In the genomic region with DNA sequence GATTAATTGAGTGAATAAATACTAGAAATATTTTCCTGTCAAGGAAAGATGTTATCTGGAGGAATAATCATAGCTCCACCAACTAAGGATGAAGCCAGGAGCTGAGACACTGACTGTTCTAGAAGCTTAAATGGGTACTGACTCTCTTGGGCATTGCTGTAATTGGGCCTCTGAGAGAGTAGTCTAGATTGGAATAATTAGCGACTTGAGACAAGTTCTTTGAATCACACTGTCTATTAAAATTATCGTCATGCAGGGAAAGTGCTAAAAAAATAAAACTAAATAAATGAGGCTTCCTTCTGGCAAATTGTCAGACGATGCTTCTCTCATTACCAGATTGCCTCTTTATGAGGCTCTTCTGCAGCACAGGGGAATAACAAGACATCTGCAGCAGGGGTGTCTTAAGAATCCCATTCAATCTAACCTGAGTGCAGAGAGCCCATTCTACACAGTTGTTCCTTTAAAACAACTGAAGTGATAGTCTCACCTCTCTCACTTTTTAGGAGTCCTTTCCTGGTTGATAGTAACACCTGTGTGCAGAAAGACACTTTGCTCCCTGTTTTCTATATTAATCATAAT, we compare ENCODE assay signal across 21 mouse cellular contexts.
DNase-seq lines count a peak whose midpoint lies in the region; ATAC-seq and TF ChIP-seq lines count a peak whose summit lies in the region.
"Had no signal": no experiment of that assay in that cellular context is flagged by ENCODE, and none has a peak within 500 bp of the region (broad histone marks: within the 10 kb centered on the region; RNA-seq: fewer than 3 reads in every experiment).

No protein-coding gene starts in this region.

- H3K36me3 ChIP-seq in hindbrain, embryonic 13.5 days: no peaks in the 10 kb centered on the region
- no peaks in the 10 kb centered on the region for H3K36me3 ChIP-seq in hindbrain, embryonic 10.5 days
- no peaks in the 10 kb centered on the region for H3K36me3 ChIP-seq in neural tube, embryonic 13.5 days
- H3K36me3 ChIP-seq in midbrain, postnatal 0 days (ENCODE audit: insufficient read depth, low read length): no peaks in the 10 kb centered on the region
- H3K36me3 ChIP-seq: embryonic facial prominence, embryonic 15.5 days; kidney, embryonic 15.5 days; limb, embryonic 13.5 days; liver, embryonic 12.5 days; neural tube, embryonic 12.5 days had no signal

- intact Hi-C loops in gastrocnemius, postnatal 14 days (cut with DNase I; ENCODE audit: low total_unique reads): no loop called here

- WGBS in hindbrain, embryonic 13.5 days: 46% methylated on average over 3 of the region's 3 CpGs
- 89% methylated on average over 3 of the region's 3 CpGs for WGBS in hindbrain, embryonic 10.5 days
- WGBS in neural tube, embryonic 13.5 days: 44% methylated on average over 3 of the region's 3 CpGs
- 58% methylated on average over 3 of the region's 3 CpGs for WGBS in midbrain, postnatal 0 days

- no peak for TF ChIP-seq CTCF in midbrain, postnatal 0 days (IDR thresholded peaks at IDR 0.05)

- H3K27me3 ChIP-seq in hindbrain, embryonic 13.5 days: no peaks in the 10 kb centered on the region
- H3K27me3 ChIP-seq in hindbrain, embryonic 10.5 days (ENCODE audit: insufficient read depth, poor library complexity, severe bottlenecking): no peaks in the 10 kb centered on the region
- no peaks in the 10 kb centered on the region for H3K27me3 ChIP-seq in neural tube, embryonic 13.5 days
- no peaks in the 10 kb centered on the region for H3K27me3 ChIP-seq in midbrain, postnatal 0 days (ENCODE audit: insufficient read depth, low read length)
- H3K27me3 ChIP-seq: embryonic facial prominence, embryonic 15.5 days; kidney, embryonic 15.5 days; limb, embryonic 13.5 days; liver, embryonic 12.5 days; neural tube, embryonic 12.5 days had no signal

- ATAC-seq in hindbrain, embryonic 13.5 days (ENCODE audit: low FRiP score): peak; percentile 53; the same call in 1 of the 2 replicates
- peak; percentile 65 for ATAC-seq in neural tube, embryonic 13.5 days (ENCODE audit: low read depth)
- ATAC-seq in midbrain, postnatal 0 days (ENCODE audit: low FRiP score): peak; percentile 47; the same call in 1 of the 2 replicates
- ATAC-seq: activated CD4-positive, CD25-positive, alpha-beta regulatory T cell, adult 4 months; liver, embryonic 12.5 days had no signal

- no peak overlapping the region for H3K4me3 ChIP-seq in hindbrain, embryonic 13.5 days
- H3K4me3 ChIP-seq in hindbrain, embryonic 10.5 days: no peak overlapping the region
- no peak overlapping the region for H3K4me3 ChIP-seq in neural tube, embryonic 13.5 days
- H3K4me3 ChIP-seq in midbrain, postnatal 0 days (ENCODE audit: low read depth, low read length): no peak overlapping the region
- H3K4me3 ChIP-seq: embryonic facial prominence, embryonic 15.5 days; kidney, embryonic 15.5 days; limb, embryonic 13.5 days; liver, embryonic 12.5 days; neural tube, embryonic 12.5 days had no signal

- no peak overlapping the region for H3K27ac ChIP-seq in hindbrain, embryonic 13.5 days
- no peak overlapping the region for H3K27ac ChIP-seq in hindbrain, embryonic 10.5 days
- no peak overlapping the region for H3K27ac ChIP-seq in neural tube, embryonic 13.5 days (replicated peaks)
- no peak overlapping the region for H3K27ac ChIP-seq in midbrain, postnatal 0 days (ENCODE audit: low read depth, low read length)
- H3K27ac ChIP-seq: embryonic facial prominence, embryonic 15.5 days; kidney, embryonic 15.5 days; limb, embryonic 13.5 days; liver, embryonic 12.5 days; neural tube, embryonic 12.5 days had no signal

- H3K4me2 ChIP-seq in hindbrain, embryonic 13.5 days: no peak overlapping the region
- H3K4me2 ChIP-seq in neural tube, embryonic 13.5 days: no peak overlapping the region
- no peak overlapping the region for H3K4me2 ChIP-seq in midbrain, postnatal 0 days (ENCODE audit: low read depth, low read length, poor library complexity, severe bottlenecking)
- H3K4me2 ChIP-seq: embryonic facial prominence, embryonic 15.5 days; kidney, embryonic 15.5 days; limb, embryonic 13.5 days; liver, embryonic 12.5 days; neural tube, embryonic 12.5 days had no signal

- no peaks in the 10 kb centered on the region for H3K9me3 ChIP-seq in hindbrain, embryonic 13.5 days
- H3K9me3 ChIP-seq in hindbrain, embryonic 10.5 days: no peaks in the 10 kb centered on the region
- H3K9me3 ChIP-seq in neural tube, embryonic 13.5 days: no peaks in the 10 kb centered on the region
- H3K9me3 ChIP-seq in midbrain, postnatal 0 days (ENCODE audit: low read length): no peaks in the 10 kb centered on the region
- H3K9me3 ChIP-seq: embryonic facial prominence, embryonic 15.5 days; kidney, embryonic 15.5 days; limb, embryonic 13.5 days; liver, embryonic 12.5 days; neural tube, embryonic 12.5 days had no signal

- H3K9ac ChIP-seq in hindbrain, embryonic 13.5 days: no peak overlapping the region
- no peak overlapping the region for H3K9ac ChIP-seq in neural tube, embryonic 13.5 days
- H3K9ac ChIP-seq in midbrain, postnatal 0 days (replicated peaks; ENCODE audit: low read length, poor library complexity, severe bottlenecking): no peak overlapping the region
- H3K9ac ChIP-seq: embryonic facial prominence, embryonic 15.5 days; kidney, embryonic 15.5 days; limb, embryonic 13.5 days; liver, embryonic 12.5 days; neural tube, embryonic 12.5 days had no signal

- peaks cover 14% of the 10 kb centered on the region for H3K4me1 ChIP-seq in hindbrain, embryonic 13.5 days (replicated peaks)
- H3K4me1 ChIP-seq in hindbrain, embryonic 10.5 days (replicated peaks): no peaks in the 10 kb centered on the region
- H3K4me1 ChIP-seq in neural tube, embryonic 13.5 days (replicated peaks): peaks cover 19% of the 10 kb centered on the region
- H3K4me1 ChIP-seq in midbrain, postnatal 0 days (ENCODE audit: insufficient read depth, low read length): no peaks in the 10 kb centered on the region
- H3K4me1 ChIP-seq: embryonic facial prominence, embryonic 15.5 days; kidney, embryonic 15.5 days; limb, embryonic 13.5 days; liver, embryonic 12.5 days; neural tube, embryonic 12.5 days had no signal

- DNase-seq in hindbrain, embryonic 10.5 days (ENCODE audit: low spot score): no peak
- no peak for DNase-seq in neural tube, embryonic 10.5 days (ENCODE audit: extremely low spot score, low spot score)
- peak; percentile 58 for DNase-seq in midbrain, postnatal 0 days (ENCODE audit: low spot score)
- DNase-seq in gastrocnemius, postnatal 14 days: no peak
- no peak for DNase-seq in frontal cortex, postnatal 36 days (ENCODE audit: low spot score in 2 of 2)
- DNase-seq: adrenal gland, adult 8-10 months; cerebellum, adult 2 months; cerebellum, postnatal 25 days; embryo, embryonic 11 days; kidney, adult 11 months; kidney, postnatal 36 days; lung, adult 18-20 months; lung, postnatal 10 days had no signal
